Mouse (Mus musculus): ENCODE measurements at regions not wholly inside any gene's neighbourhood (a gene's known extent, or its start where the extent isn't known, plus 50 kb on each side); places are given as distances from the start of the nearest gene placed in this dataset.

DNA sequence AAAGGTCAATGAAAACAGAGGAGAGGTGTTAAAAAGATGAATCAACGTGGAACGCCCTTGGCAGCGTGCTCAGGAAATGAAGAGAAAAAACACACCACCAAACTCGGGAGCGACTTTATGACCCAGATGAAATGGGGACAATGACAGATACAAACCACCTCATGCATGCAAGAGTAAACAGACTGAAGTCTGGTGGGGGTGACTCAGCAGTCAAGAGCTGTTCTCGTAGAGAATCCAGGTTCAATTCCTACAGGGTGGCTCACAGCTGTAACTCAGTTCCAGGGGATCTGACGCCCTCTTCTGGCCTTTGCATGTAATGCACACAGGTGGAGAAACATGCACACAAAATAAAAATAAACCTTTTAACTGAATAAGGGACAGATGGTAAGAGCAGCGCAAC is 215.9 kb upstream of the Dio3 start:
- no peak for TF ChIP-seq CTCF (IDR thresholded peaks at IDR 0.05; ENCODE audit: low read depth, low read length)
- no peak for TF ChIP-seq GATA1 (IDR thresholded peaks at IDR 0.05; ENCODE audit: borderline replicate concordance, low read length)
